Mouse (Mus musculus) CH12.LX (cell line): ENCODE results near the gene Bmp7. TPM values are rescaled to one million over a fixed set of nuclear protein-coding genes. Genes with fewer than 3 reads are reported as not detected.

Experiments
- DNase-seq: peaks from one replicate; pipeline ENCODE4 v3.0.0-alpha.2; 2013; ENCODE audit errors: extremely low read depth
- H3K27ac ChIP-seq: 2 replicates; pipeline ENCODE4 v1.5.1; 2012; ENCODE audit warnings: low read depth, mild to moderate bottlenecking, control low read depth, moderate library complexity; ENCODE audit not compliant: insufficient read depth
- H3K27me3 ChIP-seq: replicated peaks from 2 replicates; pipeline ENCODE3; 2012; ENCODE audit warnings: inconsistent platforms
- H3K36me3 ChIP-seq, 2 experiments: replicated peaks in 1 of 2; 2 replicates each; pipeline versions ENCODE3 to v1.6.1; 2012; ENCODE audit warnings: inconsistent platforms in 1 of 2, low read length in 1 of 2, mild to moderate bottlenecking in 1 of 2, mixed read lengths in 1 of 2, moderate library complexity in 1 of 2; ENCODE audit not compliant: control insufficient read depth in 1 of 2, insufficient read depth in 1 of 2
- H3K4me1 ChIP-seq, 2 experiments: 2 replicates each; pipeline ENCODE4 v1.6.1; 2012; ENCODE audit warnings: inconsistent platforms in 1 of 2, moderate library complexity in 1 of 2; ENCODE audit not compliant: insufficient read depth in 2 of 2, control insufficient read depth in 1 of 2
- H3K4me2 ChIP-seq: 2 replicates; pipeline ENCODE4 v1.6.1; 2012; ENCODE audit warnings: low read depth, mild to moderate bottlenecking, control low read depth; ENCODE audit not compliant: poor library complexity, insufficient read depth, severe bottlenecking
- H3K4me3 ChIP-seq, 3 experiments: fragments of 150-350 bp in 1 of 3; sonication (generic) in 1 of 3; replicated peaks in 1 of 3; 2 replicates each; pipeline versions ENCODE3 to v1.5.1; 2011 to 2012; ENCODE audit warnings: low read depth in 2 of 3, low read length in 2 of 3, mild to moderate bottlenecking in 2 of 3, moderate library complexity in 2 of 3, control low read depth in 1 of 3, improper control_type of control experiment in 1 of 3, inconsistent platforms in 1 of 3, mixed read lengths in 1 of 3; ENCODE audit not compliant: poor library complexity in 1 of 3
- H3K79me2 ChIP-seq: replicated peaks from 2 replicates; pipeline ENCODE4 v1.6.1; 2012; ENCODE audit warnings: mild to moderate bottlenecking, moderate library complexity; ENCODE audit not compliant: control insufficient read depth, poor library complexity, insufficient read depth, severe bottlenecking; ENCODE audit errors: extremely low read depth
- H3K9ac ChIP-seq: 2 replicates; pipeline ENCODE4 v1.6.1; 2012; ENCODE audit warnings: low read depth, mild to moderate bottlenecking, control low read depth, moderate library complexity; ENCODE audit not compliant: insufficient read depth
- H3K9me3 ChIP-seq: replicated peaks from 2 replicates; pipeline ENCODE3; 2012; ENCODE audit warnings: low read length, inconsistent platforms, mixed read lengths
- BHLHE40 ChIP-seq: IDR thresholded peaks from 2 replicates; pipeline ENCODE4 v1.6.1; 2011; ENCODE audit warnings: mild to moderate bottlenecking, low read depth, low read length, improper control_type of control experiment
- CHD2 ChIP-seq: IDR thresholded peaks from 2 replicates; pipeline ENCODE4 v1.6.1; 2011; ENCODE audit warnings: low read length, improper control_type of control experiment
- CTCF ChIP-seq, 2 experiments: IDR thresholded peaks in 1 of 2; conservative IDR thresholded peaks in 1 of 2; 2 replicates each; pipeline ENCODE4 v1.5.1; 2011 to 2012; ENCODE audit warnings: low read depth in 2 of 2, low read length in 2 of 2, improper control_type of control experiment in 1 of 2, inconsistent platforms in 1 of 2, mild to moderate bottlenecking in 1 of 2, moderate library complexity in 1 of 2
- ELF1 ChIP-seq: IDR thresholded peaks from 2 replicates; pipeline ENCODE4 v1.6.1; 2014; ENCODE audit warnings: low read depth, mild to moderate bottlenecking, inconsistent platforms, low read length, improper control_type of control experiment
- EP300 ChIP-seq: IDR thresholded peaks from 2 replicates; pipeline ENCODE4 v1.6.1; 2011; ENCODE audit warnings: low read length, improper control_type of control experiment
- ETS1 ChIP-seq: conservative IDR thresholded peaks from 2 replicates; pipeline ENCODE4 v1.6.1; 2012; ENCODE audit warnings: low read depth, mild to moderate bottlenecking, inconsistent platforms, low read length, improper control_type of control experiment, moderate library complexity
- GABPA ChIP-seq: IDR thresholded peaks from 2 replicates; pipeline ENCODE4 v1.6.1; 2012; ENCODE audit warnings: low read depth, low read length, improper control_type of control experiment, inconsistent platforms; ENCODE audit not compliant: insufficient replicate concordance
- JUN ChIP-seq: IDR thresholded peaks from 2 replicates; pipeline ENCODE4 v1.6.1; 2011; ENCODE audit warnings: low read depth, mild to moderate bottlenecking, low read length, improper control_type of control experiment, moderate library complexity; ENCODE audit not compliant: insufficient read depth
- KAT2A ChIP-seq: IDR thresholded peaks from 2 replicates; pipeline ENCODE4 v1.6.1; 2012; ENCODE audit warnings: low read length, improper control_type of control experiment, inconsistent platforms; ENCODE audit not compliant: insufficient replicate concordance
- MAFK ChIP-seq: IDR thresholded peaks from 2 replicates; pipeline ENCODE4 v1.6.1; 2011; ENCODE audit warnings: low read length, improper control_type of control experiment; ENCODE audit not compliant: insufficient replicate concordance
- MEF2A ChIP-seq: IDR thresholded peaks from 2 replicates; pipeline ENCODE4 v1.6.1; 2014; ENCODE audit warnings: low read depth, mild to moderate bottlenecking, inconsistent platforms, low read length, improper control_type of control experiment, borderline replicate concordance
- MXI1 ChIP-seq: IDR thresholded peaks from 2 replicates; pipeline ENCODE4 v1.6.1; 2011; ENCODE audit warnings: mild to moderate bottlenecking, low read depth, low read length, improper control_type of control experiment
- MYC ChIP-seq: IDR thresholded peaks from 2 replicates; pipeline ENCODE4 v1.6.1; 2011; ENCODE audit warnings: low read depth, mild to moderate bottlenecking, improper control_type of control experiment, low read length
- NELFE ChIP-seq: IDR thresholded peaks from 2 replicates; pipeline ENCODE4 v1.6.1; 2011; ENCODE audit warnings: low read depth, low read length, improper control_type of control experiment
- NRF1 ChIP-seq: IDR thresholded peaks from 2 replicates; pipeline ENCODE4 v1.6.1; 2014; ENCODE audit warnings: low read depth, mild to moderate bottlenecking, inconsistent platforms, low read length, improper control_type of control experiment, moderate library complexity
- POLR2AphosphoS2 ChIP-seq: IDR thresholded peaks from 2 replicates; pipeline ENCODE4 v1.6.1; 2011; ENCODE audit warnings: low read depth, low read length, improper control_type of control experiment
- SMC3 ChIP-seq: IDR thresholded peaks from 2 replicates; pipeline ENCODE4 v1.6.1; 2011; ENCODE audit warnings: low read depth, low read length, improper control_type of control experiment
- TCF12 ChIP-seq: IDR thresholded peaks from 2 replicates; pipeline ENCODE4 v1.6.1; 2014; ENCODE audit warnings: low read depth, mild to moderate bottlenecking, inconsistent platforms, low read length, improper control_type of control experiment
- ZC3H11A ChIP-seq: IDR thresholded peaks from 2 replicates; pipeline ENCODE4 v1.6.1; 2012; ENCODE audit warnings: low read depth, mild to moderate bottlenecking, inconsistent platforms, low read length, improper control_type of control experiment
- ZKSCAN1 ChIP-seq: IDR thresholded peaks from 2 replicates; pipeline ENCODE4 v1.6.1; 2012; ENCODE audit warnings: low read depth, inconsistent platforms, low read length, improper control_type of control experiment, borderline replicate concordance
- ZMIZ1 ChIP-seq: IDR thresholded peaks from 2 replicates; pipeline ENCODE4 v1.6.1; 2012; ENCODE audit warnings: low read depth, mild to moderate bottlenecking, inconsistent platforms, low read length, improper control_type of control experiment
- ZNF384 ChIP-seq: IDR thresholded peaks from 2 replicates; pipeline ENCODE4 v1.6.1; 2012; ENCODE audit warnings: low read depth, low read length, improper control_type of control experiment, inconsistent platforms
- dilution Hi-C: fragments of 300-500 bp; cut with MboI; formaldehyde crosslinking; loops from 2 replicates; pipeline ENCODE4 v1.14.3; 2020; ENCODE audit warnings: low sequenced_read_pairs; ENCODE audit not compliant: extremely low pct_unique_long_range_greater_than_20kb, extremely low pct_ligation_motif_present
- in situ Hi-C: fragments of 300-500 bp; cut with MboI; formaldehyde crosslinking; loops from 3 replicates; pipeline ENCODE4 v1.14.3; 2019; ENCODE audit warnings: low sequenced_read_pairs, low pct_ligation_motif_present, low pct_unique_long_range_greater_than_20kb, mixed read lengths
- polyA plus RNA-seq: library from polyadenylated mRNA; unstranded; fragments of >175 nt; gene quantifications from 2 replicates; pipeline ENCODE4 v1.2.1, GENCODE M21; 2012; ENCODE audit warnings: low read depth; ENCODE audit not compliant: insufficient read length
- total RNA-seq, 2 experiments: library from RNA; depleted of rRNA; stranded (reverse); fragments of 300-350 nt in 1 of 2; fragments of >200 nt in 1 of 2; gene quantifications; 2 replicates each; pipeline ENCODE4 v1.2.3; 2012 to 2014

Gene Bmp7
- total and polyA plus RNA-seq, 3 experiments = 0.16 to 0.51 (median 0.47) TPM

DNA sequence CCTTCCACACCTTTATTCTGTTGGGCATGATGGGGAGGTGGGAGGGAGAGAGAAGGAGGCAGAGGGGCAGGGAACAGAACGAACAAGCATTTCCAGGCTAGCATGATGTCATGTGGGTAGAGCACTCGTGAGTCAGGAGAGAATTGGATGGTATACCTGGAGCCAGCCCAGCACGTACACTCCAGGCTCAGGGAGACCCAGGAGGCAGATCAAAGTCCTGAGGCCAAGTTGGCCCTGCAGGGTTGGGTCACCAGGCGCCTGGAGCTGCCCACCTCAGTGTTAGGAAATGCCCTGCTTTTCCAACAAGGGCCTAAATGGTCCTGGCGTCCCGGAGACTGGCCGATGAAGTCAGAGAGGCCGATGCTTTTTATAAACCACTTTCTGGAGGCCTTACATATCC is 36.6 kb downstream of the Bmp7 start:
- Histone ChIP-seq H3K4me2 (no peak overlapping the region), H3K36me3 (no peaks in the 10 kb centered on the region), H3K79me2 (no peaks in the 10 kb centered on the region), H3K9me3 (no peaks in the 10 kb centered on the region), H3K4me3 (no peak overlapping the region), H3K9ac (no peak overlapping the region), H3K27ac (no peak overlapping the region), H3K27me3 (no peaks in the 10 kb centered on the region), H3K4me1 (peaks cover 0 to 20% of the 10 kb centered on the region in 2 experiments; a peak in 3 of 4 replicates)
- no peak for DNase-seq
- dilution Hi-C loops (no loop called here), in situ Hi-C loops (loop anchor here (5.0 kb wide), 1 partner anchor 34 kb away; no protein-coding TSS in a partner anchor)
- TF ChIP-seq GABPA (no peak), ZMIZ1 (no peak), TCF12 (no peak), MXI1 (no peak), ZKSCAN1 (no peak), CTCF (conservative IDR thresholded peaks at IDR 0.05 in 1 of 2, IDR thresholded peaks at IDR 0.05 in 1 of 2; ENCODE audit: low read depth in 2 of 2, low read length in 2 of 2) (no peak), BHLHE40 (no peak), ZC3H11A (no peak), ELF1 (no peak), JUN (no peak), SMC3 (no peak), CHD2 (no peak), NELFE (no peak), POLR2AphosphoS2 (no peak), EP300 (no peak), KAT2A (no peak)

GRCm38 (mm10) chr2:172900954-172901701 is 39.0 kb downstream of the Bmp7 start:
- no peaks in the 10 kb centered on the region for H3K27me3 ChIP-seq
- TF ChIP-seq ZNF384 (no peak), NRF1 (no peak), EP300 (0 out of 2 replicates have a peak, but pooled peaks have one; percentile 24), ETS1 (0 out of 2 replicates have a peak, but pooled peaks have one; percentile 14), MYC (no peak), MEF2A (no peak), SMC3 (no peak), MAFK (no peak)
- in situ Hi-C loops = loop anchor here (5.0 kb wide), 1 partner anchor 36 kb away; no protein-coding TSS in a partner anchor
- dilution Hi-C loops = no loop called here
- H3K9ac ChIP-seq = no peak overlapping the region
- no peak overlapping the region for H3K4me3 ChIP-seq
- no peak overlapping the region for H3K27ac ChIP-seq
- H3K79me2 ChIP-seq = no peaks in the 10 kb centered on the region
- peaks cover 0 to 18% of the 10 kb centered on the region in 2 experiments; a peak in 2 of 4 replicates for H3K4me1 ChIP-seq
- H3K9me3 ChIP-seq = no peaks in the 10 kb centered on the region
- no peaks in the 10 kb centered on the region for H3K36me3 ChIP-seq
- H3K4me2 ChIP-seq = no peak overlapping the region
- DNase-seq = peak; percentile 29
